Mouse (Mus musculus) kidney, adult 9 months (tissue): ENCODE measurements around the gene Apol11a.
"Not testable (repeated sequence)": the region's sequence is repeated elsewhere in the genome, so short reads cannot be mapped to it uniquely, and the experiment has no call there.

Experiments
- DNase-seq: peaks from one replicate; pipeline ENCODE4 v3.0.0; 2022

Apol11a gene

GRCm38 (mm10) chr15:77507966-77508365 lies at the start of gene Apol11a:
Gene Apol11a, plus strand, starts transcription at chr15:77508271.
- not testable (repeated sequence) for DNase-seq

DNA sequence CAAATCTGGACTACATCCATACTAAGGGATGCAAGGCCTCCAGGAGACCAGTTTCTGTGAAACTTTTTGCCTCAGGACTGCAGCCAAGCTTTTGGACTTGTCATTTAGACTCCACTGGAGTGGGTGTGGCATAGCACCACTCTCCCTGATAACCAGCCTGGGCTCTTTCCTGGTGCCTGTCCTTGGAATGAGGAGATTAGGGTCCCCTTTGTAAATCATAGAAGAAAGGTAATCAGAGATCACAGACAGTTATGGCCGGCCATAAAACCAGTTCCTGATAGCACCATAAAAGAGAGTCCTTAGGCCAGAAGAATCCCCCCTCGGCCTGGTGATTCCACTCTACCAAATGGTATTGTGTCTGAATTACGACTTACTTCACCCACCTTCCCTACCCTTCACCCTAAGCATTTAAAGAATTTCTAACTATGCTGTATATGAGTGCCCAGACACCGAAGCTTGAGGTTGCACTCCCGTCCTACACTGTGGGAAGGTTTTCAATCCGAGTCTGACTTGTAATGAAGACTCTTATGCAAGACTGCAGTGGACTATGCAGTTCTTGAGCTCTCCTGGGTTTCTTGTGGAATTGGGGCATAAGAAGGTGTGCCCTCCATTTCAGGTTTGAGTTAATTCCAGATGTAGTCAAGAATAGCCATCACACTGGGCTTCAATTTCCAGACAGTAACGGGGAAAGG lies 33.2 kb upstream of the Apol11a start:
- not testable (repeated sequence) for DNase-seq

GRCm38 (mm10) chr15:77476693-77477092 lies 31.4 kb upstream of the Apol11a start, which contains the start of gene Apol10a:
Gene Apol10a, plus strand, starts transcription at chr15:77477047.
- not testable (repeated sequence) for DNase-seq

DNA sequence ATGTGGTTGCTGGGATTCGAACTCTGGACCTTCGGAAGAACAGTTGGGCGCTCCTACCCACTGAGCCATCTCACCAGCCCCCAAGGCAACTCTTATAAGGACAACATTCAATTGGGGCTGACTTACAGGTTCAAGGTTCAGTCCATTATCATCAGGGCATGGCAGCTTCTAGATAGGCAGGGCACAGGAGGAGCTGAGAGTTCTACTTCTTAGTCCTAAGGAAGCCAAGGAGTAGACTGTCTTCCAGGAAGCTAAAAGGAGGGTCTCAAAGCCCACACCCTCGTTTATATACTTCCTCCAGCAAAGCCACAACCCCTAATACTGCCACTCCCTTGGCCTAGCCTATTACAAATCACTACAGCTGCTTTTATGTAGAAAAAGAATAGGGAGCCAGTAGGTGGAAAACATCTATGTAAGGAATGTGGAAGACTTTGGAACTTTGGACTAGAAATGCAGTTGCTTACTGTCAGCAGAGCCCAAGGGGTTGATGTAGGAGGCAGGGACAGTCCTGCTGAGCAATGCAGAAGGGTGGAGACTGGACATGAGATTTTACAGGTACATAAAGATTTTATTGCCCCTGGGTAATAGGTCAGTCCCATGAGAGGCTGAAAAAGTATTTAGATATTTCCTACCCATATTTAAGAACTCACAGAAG lies 25.8 kb upstream of the Apol11a start:
- peak; percentile 19 for DNase-seq

- not testable (repeated sequence) for DNase-seq
Measured at GRCm38 (mm10) chr15:77493181-77493580, 14.9 kb upstream of the Apol11a start.

GRCm38 (mm10) chr15:77494694-77495093 lies 13.4 kb upstream of the Apol11a start:
- DNase-seq = not testable (repeated sequence)

- peak; percentile 19 for DNase-seq
Measured at GRCm38 (mm10) chr15:77520596-77520995, 12.5 kb downstream of the Apol11a start.

- peak; percentile 75 for DNase-seq
Measured at GRCm38 (mm10) chr15:77523186-77523843, 15.2 kb downstream of the Apol11a start.

DNA sequence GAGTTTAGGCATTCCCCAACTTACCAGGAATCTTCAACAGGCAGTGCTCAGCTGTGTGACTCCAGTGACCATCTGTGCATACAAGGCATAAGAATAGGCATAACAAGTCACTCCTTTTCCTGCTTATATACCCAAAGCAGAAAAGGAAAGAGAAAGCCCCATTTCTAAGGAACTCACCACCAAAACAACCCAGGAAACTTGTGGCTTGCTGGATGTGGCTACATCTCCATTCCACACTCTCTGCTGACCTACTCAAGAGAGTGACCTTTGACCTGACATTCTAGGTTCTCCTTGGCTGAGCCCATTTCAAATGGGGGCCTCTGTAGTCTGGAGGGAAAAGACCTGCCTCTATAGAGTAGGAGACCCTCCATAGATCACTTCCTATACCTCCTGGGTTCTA lies 25.1 kb downstream of the Apol11a start, which contains the start of gene Apol7c:
Gene Apol7c, minus strand, starts transcription at position 101 of the 400 bp plus-strand sequence.
- no peak for DNase-seq

DNA sequence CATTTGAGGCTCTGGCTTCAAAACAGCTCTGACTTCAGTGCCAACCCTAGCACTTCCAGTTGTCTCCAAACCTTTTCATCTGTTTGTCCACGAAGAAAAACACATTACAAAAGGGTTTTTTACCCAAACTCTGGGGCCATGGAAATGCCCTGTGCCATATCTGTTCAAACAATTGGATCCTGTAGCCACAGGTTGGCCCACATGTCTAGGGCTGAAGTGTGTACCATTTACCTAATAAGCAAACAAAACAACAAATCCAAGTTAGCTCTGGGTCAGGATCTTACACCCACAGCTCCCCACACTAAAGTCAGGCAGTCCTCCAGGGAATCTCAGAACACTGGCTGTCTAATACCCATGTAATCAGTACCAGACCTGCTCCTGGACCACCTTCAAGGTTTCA lies 31.1 kb downstream of the Apol11a start:
- DNase-seq = not testable (repeated sequence)

DNA sequence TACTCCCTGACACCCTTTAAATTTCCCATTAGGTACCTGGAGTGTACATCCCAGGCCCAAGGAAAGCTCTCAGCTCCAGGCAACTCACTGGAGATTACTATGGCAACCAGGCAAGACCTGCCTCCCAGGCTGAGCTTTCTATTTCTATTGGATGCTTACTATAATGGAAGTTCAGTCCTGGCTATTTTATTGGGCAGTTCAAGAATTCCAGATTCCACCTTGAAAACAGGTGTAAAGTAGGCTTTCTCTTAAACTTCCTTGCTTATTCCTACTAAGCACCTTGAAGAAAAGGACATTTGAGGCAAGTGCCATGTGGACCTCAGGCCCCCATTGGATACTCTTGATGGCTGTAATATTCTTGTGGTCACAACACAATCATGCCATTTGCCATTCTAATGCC lies 53.7 kb downstream of the Apol11a start, which contains the start of gene 1700025B11Rik:
Gene 1700025B11Rik, minus strand, starts transcription at position 101 of the 400 bp plus-strand sequence.
- no peak for DNase-seq

- DNase-seq = no peak
Measured at GRCm38 (mm10) chr15:77563219-77563618, 55.1 kb downstream of the Apol11a start.
